Comparison of ENCODE assay signal across 1 mouse cellular context in the genomic region with DNA sequence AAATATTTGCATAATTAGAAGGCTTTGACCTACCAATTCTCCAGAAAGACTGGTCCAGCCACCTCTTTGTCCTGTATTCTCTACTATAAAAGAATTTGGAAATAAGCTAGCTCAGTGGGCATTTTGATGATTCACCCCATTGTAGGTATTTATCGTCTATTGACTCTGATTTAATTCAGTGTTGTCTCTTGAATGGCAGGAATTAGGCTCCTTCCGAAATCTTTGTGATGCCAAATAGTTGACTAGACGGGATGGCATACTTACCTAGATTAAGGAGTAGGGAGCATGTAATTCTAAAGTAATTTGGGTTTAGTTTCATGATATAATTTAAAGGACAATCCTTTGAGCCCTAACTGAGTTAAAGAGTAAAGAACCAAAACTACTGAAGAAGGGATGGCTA.
TF ChIP-seq lines count a peak whose summit lies in the region.

No protein-coding gene starts in this region.

TF ChIP-seq in CH12.LX, 34 proteins besides CTCF, POLR2A, EP300 and RAD21:
- TF ChIP-seq CHD1 (IDR thresholded peaks at IDR 0.05; ENCODE audit: low read depth, low read length) (no peak), TBP (conservative IDR thresholded peaks at IDR 0.05; ENCODE audit: low read depth, low read length) (no peak)
TF ChIP-seq in CH12.LX: peak in this region for 0.
